Mouse (Mus musculus): Measurements from ENCODE around the gene Adk. TPM values are rescaled to one million over a fixed set of nuclear protein-coding genes. Genes with fewer than 3 reads are reported as not detected.

Adk gene
- polyA plus RNA-seq, 1 experiment from 2014 or later, result 33.5 TPM

DNA sequence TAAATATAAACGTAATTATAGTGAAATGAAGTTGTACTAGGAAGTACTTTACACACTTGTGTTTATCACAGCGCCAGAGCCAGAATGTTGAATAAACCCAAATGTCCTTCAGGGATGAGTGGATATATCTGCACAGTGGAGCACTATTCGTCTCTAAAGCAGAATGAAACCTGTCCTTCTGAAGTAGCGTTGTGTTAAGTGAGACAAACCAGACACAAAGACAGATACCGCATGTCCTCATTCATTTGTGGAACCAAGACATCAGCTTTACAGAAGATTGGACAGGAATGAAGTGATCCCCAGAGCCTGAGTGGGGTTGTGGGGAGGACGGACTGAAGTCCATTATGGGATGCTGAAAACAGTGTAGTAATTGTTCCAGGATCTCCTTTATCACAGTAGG lies 126.0 kb downstream of the Adk start:
- Histone ChIP-seq H3K27ac (ENCODE audit: low read depth, low read length) (no peak overlapping the region), H3K4me2 (ENCODE audit: low read depth, low read length) (no peak overlapping the region), H3K4me3 (ENCODE audit: low read depth, low read length) (no peak overlapping the region), H3K27me3 (ENCODE audit: control insufficient read depth, insufficient read depth, low read length) (no peaks in the 10 kb centered on the region), H3K9me3 (ENCODE audit: control insufficient read depth, low read length) (no peaks in the 10 kb centered on the region), H3K4me1 (ENCODE audit: control insufficient read depth, insufficient read depth, low read length) (no peaks in the 10 kb centered on the region), H3K36me3 (ENCODE audit: control insufficient read depth, insufficient read depth, low read length) (no peaks in the 10 kb centered on the region), H3K9ac (replicated peaks; ENCODE audit: low read depth, low read length) (no peak overlapping the region)
- ATAC-seq (ENCODE audit: low read depth), result no peak
- WGBS, result 86% methylated on average over 6 of the region's 6 CpGs

DNA sequence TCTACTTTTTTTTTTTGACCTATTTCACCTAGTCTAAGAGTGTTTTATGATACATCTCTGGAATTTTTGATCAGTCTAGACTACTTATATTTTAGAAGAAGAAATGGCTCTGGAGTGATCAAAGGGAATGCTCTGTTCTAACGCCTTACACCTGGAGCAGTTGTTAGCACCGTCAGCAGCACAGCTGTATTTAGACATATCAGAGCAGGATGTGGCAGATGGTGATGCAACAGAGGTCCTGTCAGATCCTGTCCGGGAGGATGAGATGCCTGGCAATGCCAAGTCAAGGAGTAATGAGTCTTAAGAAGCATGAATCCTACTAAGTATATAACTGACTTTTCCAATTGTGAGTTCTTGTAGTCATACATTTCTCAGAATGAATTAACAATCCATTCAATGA lies 128.7 kb downstream of the Adk start:
- WGBS, result 79% methylated on average over 3 of the region's 3 CpGs
- no peaks in the 10 kb centered on the region for H3K27me3 ChIP-seq (ENCODE audit: control insufficient read depth, insufficient read depth, low read length)
- no peak overlapping the region for H3K4me3 ChIP-seq (ENCODE audit: low read depth, low read length)
- no peaks in the 10 kb centered on the region for H3K4me1 ChIP-seq (ENCODE audit: control insufficient read depth, insufficient read depth, low read length)
- no peak overlapping the region for H3K9ac ChIP-seq (replicated peaks; ENCODE audit: low read depth, low read length)
- H3K4me2 ChIP-seq (ENCODE audit: low read depth, low read length), result no peak overlapping the region
- H3K36me3 ChIP-seq (ENCODE audit: control insufficient read depth, insufficient read depth, low read length), result no peaks in the 10 kb centered on the region
- H3K9me3 ChIP-seq (ENCODE audit: control insufficient read depth, low read length), result no peaks in the 10 kb centered on the region
- no peak for ATAC-seq (ENCODE audit: low read depth)
- H3K27ac ChIP-seq (ENCODE audit: low read depth, low read length), result no peak overlapping the region

GRCm38 (mm10) chr14:21191966-21192365 lies 139.6 kb downstream of the Adk start:
- H3K27ac ChIP-seq (ENCODE audit: low read depth, low read length), result no peak overlapping the region
- WGBS, result 69% methylated on average over 6 of the region's 6 CpGs
- H3K9ac ChIP-seq (replicated peaks; ENCODE audit: low read depth, low read length), result no peak overlapping the region
- no peak overlapping the region for H3K4me3 ChIP-seq (ENCODE audit: low read depth, low read length)
- no peaks in the 10 kb centered on the region for H3K36me3 ChIP-seq (ENCODE audit: control insufficient read depth, insufficient read depth, low read length)
- H3K4me2 ChIP-seq (ENCODE audit: low read depth, low read length), result no peak overlapping the region
- no peak for ATAC-seq (ENCODE audit: low read depth)
- H3K9me3 ChIP-seq (ENCODE audit: control insufficient read depth, low read length), result no peaks in the 10 kb centered on the region
- H3K4me1 ChIP-seq (ENCODE audit: control insufficient read depth, insufficient read depth, low read length), result no peaks in the 10 kb centered on the region
- no peaks in the 10 kb centered on the region for H3K27me3 ChIP-seq (ENCODE audit: control insufficient read depth, insufficient read depth, low read length)

- 92% methylated on average over 3 of the region's 3 CpGs for WGBS
Measured at GRCm38 (mm10) chr14:21192749-21193148, 140.4 kb downstream of the Adk start.

GRCm38 (mm10) chr14:21194336-21194735 lies 142.0 kb downstream of the Adk start:
- no peaks in the 10 kb centered on the region for H3K4me1 ChIP-seq (ENCODE audit: control insufficient read depth, insufficient read depth, low read length)
- H3K4me2 ChIP-seq (ENCODE audit: low read depth, low read length), result no peak overlapping the region
- H3K9ac ChIP-seq (replicated peaks; ENCODE audit: low read depth, low read length), result no peak overlapping the region
- H3K27ac ChIP-seq (ENCODE audit: low read depth, low read length), result peak overlapping the region; percentile 25; the same call in 1 of the 2 replicates
- ATAC-seq (ENCODE audit: low read depth), result no peak
- no peaks in the 10 kb centered on the region for H3K36me3 ChIP-seq (ENCODE audit: control insufficient read depth, insufficient read depth, low read length)
- H3K27me3 ChIP-seq (ENCODE audit: control insufficient read depth, insufficient read depth, low read length), result no peaks in the 10 kb centered on the region
- 61% methylated on average over 6 of the region's 6 CpGs for WGBS
- H3K9me3 ChIP-seq (ENCODE audit: control insufficient read depth, low read length), result no peaks in the 10 kb centered on the region
- H3K4me3 ChIP-seq (ENCODE audit: low read depth, low read length), result no peak overlapping the region

More at GRCm38 (mm10) chr14:21192749-21193148, 140.4 kb downstream of the Adk start:
- H3K27ac ChIP-seq (ENCODE audit: low read depth, low read length), result no peak overlapping the region
- H3K4me1 ChIP-seq (ENCODE audit: control insufficient read depth, insufficient read depth, low read length), result no peaks in the 10 kb centered on the region
- H3K4me2 ChIP-seq (ENCODE audit: low read depth, low read length), result no peak overlapping the region
- ATAC-seq (ENCODE audit: low read depth), result no peak
- H3K9ac ChIP-seq (replicated peaks; ENCODE audit: low read depth, low read length), result no peak overlapping the region
- no peaks in the 10 kb centered on the region for H3K27me3 ChIP-seq (ENCODE audit: control insufficient read depth, insufficient read depth, low read length)
- H3K36me3 ChIP-seq (ENCODE audit: control insufficient read depth, insufficient read depth, low read length), result no peaks in the 10 kb centered on the region
- H3K4me3 ChIP-seq (ENCODE audit: low read depth, low read length), result no peak overlapping the region
- no peaks in the 10 kb centered on the region for H3K9me3 ChIP-seq (ENCODE audit: control insufficient read depth, low read length)

DNA sequence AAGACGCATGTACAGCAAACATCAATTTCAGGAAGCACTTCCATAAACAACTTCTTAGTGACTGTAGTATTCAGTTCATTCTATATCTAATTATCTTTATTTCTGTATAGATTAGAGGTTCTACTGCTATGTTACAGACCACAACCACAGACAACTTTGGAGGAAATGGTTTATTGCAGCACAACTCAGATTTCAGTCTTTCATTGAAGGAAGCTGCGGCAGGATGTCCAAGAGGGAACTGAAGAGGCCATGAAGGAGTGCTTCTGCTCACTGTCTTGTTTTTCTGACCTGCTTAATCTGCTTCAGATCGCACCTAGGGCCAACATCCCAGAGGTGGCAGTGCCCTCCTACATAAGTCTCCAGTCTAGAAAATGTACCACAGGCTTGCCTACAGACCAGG lies 148.5 kb downstream of the Adk start:
- H3K27me3 ChIP-seq (ENCODE audit: control insufficient read depth, insufficient read depth, low read length), result no peaks in the 10 kb centered on the region
- H3K9me3 ChIP-seq (ENCODE audit: control insufficient read depth, low read length), result no peaks in the 10 kb centered on the region
- H3K36me3 ChIP-seq (ENCODE audit: control insufficient read depth, insufficient read depth, low read length), result no peaks in the 10 kb centered on the region
- ATAC-seq (ENCODE audit: low read depth), result no peak
- no peaks in the 10 kb centered on the region for H3K4me1 ChIP-seq (ENCODE audit: control insufficient read depth, insufficient read depth, low read length)
- H3K4me2 ChIP-seq (ENCODE audit: low read depth, low read length), result no peak overlapping the region
- H3K4me3 ChIP-seq (ENCODE audit: low read depth, low read length), result no peak overlapping the region
- 91% methylated on average over 3 of the region's 3 CpGs for WGBS
- H3K27ac ChIP-seq (ENCODE audit: low read depth, low read length), result no peak overlapping the region
- H3K9ac ChIP-seq (replicated peaks; ENCODE audit: low read depth, low read length), result no peak overlapping the region

GRCm38 (mm10) chr14:21206472-21206871 lies 154.1 kb downstream of the Adk start:
- H3K27ac ChIP-seq (ENCODE audit: low read depth, low read length), result no peak overlapping the region
- H3K4me2 ChIP-seq (ENCODE audit: low read depth, low read length), result no peak overlapping the region
- no peaks in the 10 kb centered on the region for H3K4me1 ChIP-seq (ENCODE audit: control insufficient read depth, insufficient read depth, low read length)
- no peaks in the 10 kb centered on the region for H3K27me3 ChIP-seq (ENCODE audit: control insufficient read depth, insufficient read depth, low read length)
- H3K9me3 ChIP-seq (ENCODE audit: control insufficient read depth, low read length), result no peaks in the 10 kb centered on the region
- H3K4me3 ChIP-seq (ENCODE audit: low read depth, low read length), result no peak overlapping the region
- H3K9ac ChIP-seq (replicated peaks; ENCODE audit: low read depth, low read length), result no peak overlapping the region
- WGBS, result 91% methylated on average over 4 of the region's 4 CpGs
- no peak for ATAC-seq (ENCODE audit: low read depth)
- no peaks in the 10 kb centered on the region for H3K36me3 ChIP-seq (ENCODE audit: control insufficient read depth, insufficient read depth, low read length)

- no peaks in the 10 kb centered on the region for H3K36me3 ChIP-seq (ENCODE audit: control insufficient read depth, insufficient read depth, low read length)
- H3K4me1 ChIP-seq (ENCODE audit: control insufficient read depth, insufficient read depth, low read length), result peaks cover 5% of the 10 kb centered on the region; the same call in 1 of the 2 replicates
- no peak overlapping the region for H3K4me2 ChIP-seq (ENCODE audit: low read depth, low read length)
- H3K9me3 ChIP-seq (ENCODE audit: control insufficient read depth, low read length), result no peaks in the 10 kb centered on the region
- no peak for ATAC-seq (ENCODE audit: low read depth)
- 91% methylated on average over 5 of the region's 5 CpGs for WGBS
- no peak overlapping the region for H3K9ac ChIP-seq (replicated peaks; ENCODE audit: low read depth, low read length)
- H3K27ac ChIP-seq (ENCODE audit: low read depth, low read length), result no peak overlapping the region
- no peak overlapping the region for H3K4me3 ChIP-seq (ENCODE audit: low read depth, low read length)
- no peaks in the 10 kb centered on the region for H3K27me3 ChIP-seq (ENCODE audit: control insufficient read depth, insufficient read depth, low read length)
Measured at GRCm38 (mm10) chr14:21221574-21222138, 169.3 kb downstream of the Adk start.

- no peak for ATAC-seq (ENCODE audit: low read depth)
- Histone ChIP-seq H3K4me1 (ENCODE audit: control insufficient read depth, insufficient read depth, low read length) (peaks cover 5% of the 10 kb centered on the region; the same call in 1 of the 2 replicates), H3K4me2 (ENCODE audit: low read depth, low read length) (no peak overlapping the region)
Measured at GRCm38 (mm10) chr14:21222206-21222605, 169.8 kb downstream of the Adk start.

More at GRCm38 (mm10) chr14:21222206-21222605, 169.8 kb downstream of the Adk start:
- no peaks in the 10 kb centered on the region for H3K27me3 ChIP-seq (ENCODE audit: control insufficient read depth, insufficient read depth, low read length)
- H3K4me3 ChIP-seq (ENCODE audit: low read depth, low read length), result no peak overlapping the region
- H3K9ac ChIP-seq (replicated peaks; ENCODE audit: low read depth, low read length), result no peak overlapping the region
- 57% methylated on average over 3 of the region's 3 CpGs for WGBS
- H3K36me3 ChIP-seq (ENCODE audit: control insufficient read depth, insufficient read depth, low read length), result no peaks in the 10 kb centered on the region
- H3K9me3 ChIP-seq (ENCODE audit: control insufficient read depth, low read length), result no peaks in the 10 kb centered on the region
- H3K27ac ChIP-seq (ENCODE audit: low read depth, low read length), result no peak overlapping the region
